Mouse (Mus musculus) heart, postnatal 25 days (tissue): ENCODE results near the gene Klf9. TPM values are rescaled to one million over a fixed set of nuclear protein-coding genes. Genes with fewer than 3 reads are reported as not detected.

Experiments
- DNase-seq: peaks from one replicate; pipeline ENCODE4 v3.0.0; 2022; ENCODE audit warnings: low spot score
- intact Hi-C: fragments of 180-260 bp; cut with DNase I; formaldehyde crosslinking; loops from one replicate; pipeline ENCODE4 v1.15.1; 2025
- microRNA-seq: library from miRNA; unstranded; fragments of <30 nt; microRNA quantifications from one replicate; pipeline ENCODE4 v1.2.0, GENCODE M21; 2022
- total RNA-seq, 2 experiments: library from RNA; stranded (reverse); gene quantifications; 2 replicates each; pipeline ENCODE4 v1.2.3; 2021

Gene Klf9
- total RNA-seq, 2 experiments from 2014 or later, result 101 to 130 TPM

GRCm38 (mm10) chr19:23203505-23204053, 62.6 kb downstream of the Klf9 start:
- no peak for DNase-seq
- intact Hi-C loops, result no loop called here

- DNase-seq, result no peak
- intact Hi-C loops, result loop anchor here (5.0 kb wide), 1 partner anchor 199 kb away; no protein-coding TSS in a partner anchor
Measured at GRCm38 (mm10) chr19:23211325-23211724, 70.3 kb downstream of the Klf9 start.

DNA sequence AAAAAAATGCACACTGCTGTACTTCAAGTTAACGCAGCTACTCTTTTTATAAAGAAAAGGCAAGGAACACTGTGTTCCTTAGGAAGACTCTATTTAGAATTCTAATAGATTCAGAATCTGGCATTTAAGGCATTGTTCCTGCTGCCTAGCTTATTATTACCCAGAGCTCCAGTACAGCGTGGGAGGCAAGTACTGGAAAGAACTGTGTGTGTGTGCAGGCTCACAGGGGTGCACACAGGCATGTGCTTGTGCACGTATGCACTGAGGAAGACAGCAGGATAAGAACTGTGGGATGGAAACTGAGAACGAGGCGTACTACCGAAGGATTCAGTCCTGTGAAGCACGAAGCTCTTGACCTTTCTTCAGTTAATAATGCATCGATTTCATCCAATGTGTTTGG, 73.3 kb downstream of the Klf9 start:
- no peak for DNase-seq
- intact Hi-C loops, result loop anchor here (5.0 kb wide), 1 partner anchor 202 kb away; no protein-coding TSS in a partner anchor

Small RNA genes within 50 kb of the gene (microRNA-seq; reads per million reads assigned to microRNA genes)
- gene Mir1192, result not detected

Other genes starting within 250 kb of the Klf9 start
- 10 to 100 TPM; 21.0 to 22.2 TPM for gene Smc5, start 132.7 kb downstream of the Klf9 start, total RNA-seq